Mouse (Mus musculus) forebrain, embryonic 13.5 days (tissue): ENCODE measurements around the gene Zfp982. TPM values are rescaled to one million over a fixed set of nuclear protein-coding genes. Genes with fewer than 3 reads are reported as not detected.

Experiments
- polyA plus RNA-seq: library from polyadenylated mRNA; unstranded; fragments of >200 nt; fragmentation: Nextera tagmentation; extraction: Ambion mirVana; gene quantifications from 2 replicates; pipeline ENCODE4 v1.2.1, GENCODE M21; 2015

The Zfp982 gene
- polyA plus RNA-seq, 1 experiment from 2014 or later, result 1.5 TPM

Other genes with a start within 250 kb of the Zfp982 start
- gene Zfp988, start 186.7 kb upstream of the Zfp982 start, polyA plus RNA-seq, result not detected in 2 replicates
- gene Zfp978, start 131.1 kb upstream of the Zfp982 start, polyA plus RNA-seq, result not detected in 2 replicates
- 0.39 and 0.44 TPM in 2 replicates for gene Gm16503, start 47.8 kb downstream of the Zfp982 start, polyA plus RNA-seq
- gene Zfp985, start 60.9 kb downstream of the Zfp982 start, polyA plus RNA-seq, result 0.05 and 0.06 TPM in 2 replicates
- gene Zfp979, start 150.1 kb downstream of the Zfp982 start, polyA plus RNA-seq, result 0.97 and 1.1 TPM in 2 replicates
- not detected in 2 replicates for gene Zfp534, start 210.1 kb downstream of the Zfp982 start, polyA plus RNA-seq